Mouse (Mus musculus) heart, postnatal 36 days (tissue): ENCODE measurements around the gene Lama4. TPM values are rescaled to one million over a fixed set of nuclear protein-coding genes. Genes with fewer than 3 reads are reported as not detected.

Experiments
- DNase-seq, 2 experiments: peaks; one replicate each; pipeline ENCODE4 v3.0.0; 2021 to 2022
- intact Hi-C: fragments of 180-260 bp; cut with DNase I; formaldehyde crosslinking; loops from one replicate; pipeline ENCODE4 v1.15.1; 2025
- total RNA-seq, 2 experiments: library from RNA; stranded (reverse); gene quantifications; 2 replicates each; pipeline ENCODE4 v1.2.3; 2021

The Lama4 gene
- total RNA-seq: 10 to 100 TPM; 65.8 to 75.2 TPM

DNA sequence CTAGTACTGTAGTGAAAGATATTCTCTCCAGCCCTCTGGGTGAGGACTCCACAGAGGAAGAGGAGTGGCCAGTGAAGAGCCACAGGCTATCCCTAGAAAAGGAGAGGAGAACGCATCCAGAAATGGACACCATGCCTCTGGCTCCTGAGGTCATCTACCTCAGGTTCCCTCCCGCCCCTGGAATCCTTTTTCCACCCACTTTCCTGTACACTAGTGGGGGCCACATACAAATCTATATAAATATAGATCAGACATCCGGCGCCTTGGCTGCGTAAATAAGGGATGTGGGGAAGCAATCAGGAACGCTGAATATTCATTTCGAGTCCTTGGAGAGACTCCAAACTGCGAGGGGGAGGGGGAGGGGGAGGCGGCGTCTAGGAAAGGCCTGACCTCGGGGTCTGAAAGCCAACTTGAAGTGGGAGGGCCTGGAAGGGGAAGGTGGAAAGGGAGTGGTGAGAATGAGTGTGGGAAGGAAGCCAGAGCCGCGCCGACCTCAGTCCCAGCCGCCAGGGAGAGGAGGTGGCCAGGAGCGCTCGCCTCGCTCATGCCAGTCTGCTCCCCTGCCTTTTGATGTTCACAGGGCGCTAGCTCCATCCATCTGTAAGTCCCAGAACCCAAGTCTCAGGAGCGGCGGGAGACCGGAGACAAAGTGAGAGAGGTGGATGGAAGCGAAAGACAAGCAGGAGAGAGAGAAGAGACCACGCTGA is at the start of gene Lama4:
Gene Lama4, plus strand, starts transcription at position 441 of the 707 bp plus-strand sequence.
- intact Hi-C loops: loop anchor here (5.0 kb wide), 2 partner anchors 42 to 62 kb away; no protein-coding TSS in a partner anchor
- DNase-seq: peak; percentile 82 to 84

DNA sequence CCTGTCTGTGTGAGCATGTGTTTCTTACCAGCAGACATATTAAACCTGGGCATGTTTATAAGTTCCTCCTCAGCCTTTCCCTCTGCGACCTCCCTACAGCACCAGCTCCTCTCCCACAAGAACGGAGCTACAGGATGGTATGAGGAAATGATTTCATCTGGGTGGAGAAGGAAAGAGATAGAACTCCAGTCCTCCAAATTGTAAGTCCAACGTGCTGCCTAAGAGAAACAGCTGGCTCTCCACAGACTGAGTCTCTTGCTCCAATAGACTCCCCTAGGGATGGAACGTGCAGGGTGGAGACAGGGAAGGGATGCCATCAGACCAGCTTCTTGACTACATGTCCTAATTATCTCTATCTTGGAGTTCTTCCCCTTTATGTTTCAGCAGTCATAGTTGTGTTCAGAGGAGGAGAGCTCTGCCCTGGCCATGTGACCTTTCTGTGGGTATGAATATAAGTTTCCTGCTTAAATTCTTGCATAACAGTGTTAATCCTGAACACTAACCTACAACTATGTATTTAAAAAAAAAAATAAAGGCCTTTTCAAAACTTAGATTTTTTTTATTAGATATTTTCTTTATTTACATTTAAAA is 49.2 kb upstream of the Lama4 start:
- intact Hi-C loops: loop anchor here (5.0 kb wide), 1 partner anchor 46 kb away; no protein-coding TSS in a partner anchor
- peak in 1 of 2 experiments; percentile 30 for DNase-seq

DNA sequence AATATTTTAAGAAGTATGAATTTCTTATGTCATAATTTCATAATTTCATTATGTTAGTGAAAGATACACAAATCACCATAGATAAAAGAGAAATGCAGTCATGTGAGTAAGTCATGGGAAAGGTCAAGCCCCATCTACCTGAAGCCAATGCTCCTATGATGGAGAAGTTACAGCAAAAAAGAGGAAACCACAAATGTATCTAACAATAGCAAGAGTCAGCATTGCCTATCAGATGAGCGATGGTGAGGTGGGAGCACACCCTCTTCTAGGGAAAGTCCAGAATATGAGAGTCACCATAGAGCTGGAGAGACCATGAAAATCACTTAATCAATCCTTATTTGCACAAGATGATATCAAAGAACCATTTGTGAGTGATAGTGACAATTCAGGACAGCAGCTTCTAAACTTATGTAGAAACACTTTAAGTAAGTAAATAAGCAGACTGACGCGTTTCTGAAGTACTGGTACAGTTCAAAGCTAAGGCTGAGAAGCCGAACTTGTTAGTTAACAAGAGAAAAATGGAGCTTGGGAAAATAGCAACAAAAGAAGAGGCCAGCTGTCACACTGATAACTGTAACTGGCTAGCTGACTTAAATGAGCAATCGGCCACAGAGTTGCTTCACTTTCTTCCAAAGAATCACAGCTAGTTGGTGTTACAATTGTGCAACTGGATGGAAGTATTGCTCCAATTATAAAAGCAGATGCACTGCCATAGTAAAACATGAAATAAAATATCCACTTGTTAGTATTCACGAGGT is 36.2 kb upstream of the Lama4 start:
- DNase-seq: no peak
- intact Hi-C loops: no loop called here

DNA sequence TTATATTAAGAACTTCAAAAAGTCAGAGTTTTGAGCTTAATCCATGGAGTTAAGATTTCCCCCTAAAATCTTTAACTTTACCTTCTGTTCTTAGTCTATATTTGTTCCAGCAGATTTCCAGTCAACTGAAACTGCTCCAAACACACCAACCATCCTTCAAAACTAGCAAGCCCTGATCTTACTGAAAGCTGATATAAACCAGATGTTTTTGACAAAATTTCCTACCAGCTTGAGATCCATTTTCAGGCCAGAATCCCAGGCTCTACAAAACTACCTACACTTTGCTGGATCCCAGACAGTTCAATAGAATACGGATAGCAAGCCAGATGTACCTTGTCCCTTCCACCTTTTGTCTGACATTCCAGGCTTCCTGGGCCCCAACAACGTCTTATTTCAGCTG is 20.6 kb upstream of the Lama4 start:
- intact Hi-C loops: no loop called here
- no peak for DNase-seq

DNA sequence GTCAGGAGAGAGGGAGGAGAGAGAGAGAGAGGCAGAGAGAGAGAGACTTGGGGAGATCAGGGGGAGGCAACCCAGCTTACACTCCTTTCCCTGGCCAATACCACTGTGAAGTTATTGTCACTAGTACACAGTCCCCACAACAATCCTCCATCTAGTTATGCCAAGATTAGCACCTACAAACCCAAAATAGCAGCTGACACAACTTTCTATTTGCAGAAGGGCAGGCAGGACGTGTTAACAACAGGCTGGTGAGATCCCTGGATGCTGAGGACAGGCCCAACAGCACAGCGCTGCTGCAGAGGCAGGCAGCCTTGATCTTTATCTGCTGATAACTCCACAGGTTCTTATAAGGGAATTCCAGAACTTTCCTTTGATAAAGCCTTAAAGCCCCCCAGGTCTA is 3.4 kb upstream of the Lama4 start:
- intact Hi-C loops: loop anchor here (5.0 kb wide), 1 partner anchor 45 kb away; no protein-coding TSS in a partner anchor
- no peak for DNase-seq

DNA sequence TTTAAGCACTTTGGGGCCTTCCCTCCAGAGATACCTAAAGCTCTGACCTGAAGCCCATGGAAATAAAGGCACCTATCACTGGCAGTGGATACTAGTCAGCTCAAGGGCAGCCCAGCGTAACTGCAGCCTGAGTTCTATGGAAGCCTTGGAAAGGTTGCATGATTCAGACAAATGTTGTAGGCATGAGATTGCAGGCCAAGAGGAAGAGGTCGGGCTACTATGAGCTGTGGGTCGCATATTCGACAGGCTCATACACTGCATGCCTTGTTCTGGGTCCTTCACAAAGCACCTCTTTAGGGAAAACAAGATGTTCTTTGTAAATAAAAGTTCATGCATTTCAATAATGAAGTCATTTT is 618 bp upstream of the Lama4 start:
- DNase-seq: no peak
- intact Hi-C loops: loop anchor here (5.0 kb wide), 3 partner anchors 43 to 63 kb away; no protein-coding TSS in a partner anchor

DNA sequence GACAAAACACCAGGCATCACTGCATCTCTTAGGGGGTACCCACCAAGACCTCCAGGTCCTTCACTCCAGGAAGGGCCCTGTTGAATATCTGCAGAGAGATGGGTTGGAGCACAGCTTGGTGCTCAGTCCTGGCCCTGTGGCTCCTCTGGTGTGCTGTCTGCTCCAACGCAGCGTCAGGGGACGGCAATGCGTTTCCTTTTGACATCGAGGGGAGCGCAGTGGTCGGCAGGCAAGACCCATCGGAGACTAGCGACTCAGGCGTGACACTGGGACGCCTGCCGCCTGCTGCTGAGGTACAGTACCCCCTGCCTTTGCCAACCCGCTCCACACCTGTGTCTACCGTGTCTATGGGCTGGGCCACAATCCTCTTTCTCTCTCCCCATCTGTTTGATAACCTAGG is 542 bp downstream of the Lama4 start:
- peak; percentile 53 to 60 for DNase-seq
- intact Hi-C loops: loop anchor here (2.0 to 5.0 kb wide), 3 partner anchors 41 to 85 kb away; no protein-coding TSS in a partner anchor

DNA sequence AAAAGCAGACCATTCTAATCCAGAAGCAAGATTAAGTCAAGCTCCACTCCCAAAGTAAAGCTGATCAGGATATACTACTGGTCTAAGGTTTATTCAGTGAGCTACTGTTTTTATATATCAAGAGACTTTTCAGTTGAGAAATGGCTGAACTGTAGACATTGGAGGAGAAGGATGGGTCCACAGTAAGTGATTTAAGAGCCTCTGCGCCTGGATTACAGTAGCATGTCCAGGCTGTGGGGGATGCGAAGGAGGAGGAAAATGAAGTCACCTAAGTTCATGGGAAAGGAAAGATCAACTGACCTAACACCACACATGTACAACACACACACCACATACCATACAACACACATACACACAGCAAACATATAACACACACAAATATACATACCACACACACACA is 1.3 kb downstream of the Lama4 start:
- no peak for DNase-seq
- intact Hi-C loops: loop anchor here (2.0 to 5.0 kb wide), 3 partner anchors 41 to 86 kb away; no protein-coding TSS in a partner anchor

DNA sequence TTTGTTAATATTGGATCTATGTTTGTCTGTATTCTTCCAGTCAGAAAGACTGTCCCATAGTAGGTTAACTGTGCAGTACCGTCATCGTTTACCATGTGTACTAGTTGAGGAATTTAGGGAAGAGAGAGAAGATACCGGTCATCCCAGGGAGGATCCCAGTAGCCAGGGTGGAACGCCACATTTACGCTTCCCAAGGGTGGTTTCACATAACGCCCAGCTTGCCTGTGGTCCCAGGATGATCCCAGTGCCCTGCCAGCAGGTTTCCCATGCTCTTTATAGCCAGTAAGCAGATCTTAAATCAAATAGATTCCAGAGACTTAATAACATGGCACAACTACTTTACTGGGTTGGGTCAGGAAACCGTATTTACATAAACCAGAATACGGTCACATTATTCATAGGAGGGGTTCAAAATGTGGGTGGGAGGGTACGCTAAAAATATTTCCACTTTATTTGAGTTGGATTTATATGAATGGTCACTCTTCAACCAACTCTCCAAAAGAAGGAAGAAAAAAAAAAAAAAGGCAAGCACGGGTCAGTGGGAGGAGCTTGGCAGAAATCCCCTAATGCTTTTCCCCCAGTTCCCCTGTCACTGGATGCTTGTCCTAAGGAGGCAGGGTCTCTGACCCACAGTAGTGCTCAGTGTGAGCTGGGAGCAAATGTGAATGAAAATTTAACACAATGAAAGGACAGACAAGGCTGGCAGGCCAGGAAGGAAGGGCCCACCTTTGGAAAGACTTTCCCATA is 3.2 kb downstream of the Lama4 start:
- DNase-seq: no peak
- intact Hi-C loops: loop anchor here (5.0 kb wide), 2 partner anchors 39 to 59 kb away; no protein-coding TSS in a partner anchor

DNA sequence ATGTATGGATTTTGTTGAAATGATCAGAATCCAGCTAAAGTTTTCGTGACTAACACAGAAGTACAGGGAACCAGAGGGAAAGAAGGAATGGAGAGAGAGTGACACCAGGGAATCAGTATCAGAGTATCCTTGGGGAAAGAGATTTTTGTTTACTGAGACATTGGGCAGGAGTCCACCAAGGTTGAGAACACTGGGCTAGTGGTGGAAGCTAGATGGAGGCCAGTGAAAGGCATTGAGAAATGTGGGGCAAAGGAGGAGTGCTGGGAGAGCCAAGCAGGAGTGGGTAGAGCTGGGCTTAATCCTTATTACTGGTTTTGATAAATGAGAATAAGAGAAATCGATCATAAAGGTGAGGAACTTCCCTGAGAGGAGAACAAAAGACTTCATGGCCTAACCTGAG is 4.2 kb downstream of the Lama4 start:
- DNase-seq: no peak
- intact Hi-C loops: loop anchor here (5.0 kb wide), 2 partner anchors 38 to 58 kb away; no protein-coding TSS in a partner anchor

DNA sequence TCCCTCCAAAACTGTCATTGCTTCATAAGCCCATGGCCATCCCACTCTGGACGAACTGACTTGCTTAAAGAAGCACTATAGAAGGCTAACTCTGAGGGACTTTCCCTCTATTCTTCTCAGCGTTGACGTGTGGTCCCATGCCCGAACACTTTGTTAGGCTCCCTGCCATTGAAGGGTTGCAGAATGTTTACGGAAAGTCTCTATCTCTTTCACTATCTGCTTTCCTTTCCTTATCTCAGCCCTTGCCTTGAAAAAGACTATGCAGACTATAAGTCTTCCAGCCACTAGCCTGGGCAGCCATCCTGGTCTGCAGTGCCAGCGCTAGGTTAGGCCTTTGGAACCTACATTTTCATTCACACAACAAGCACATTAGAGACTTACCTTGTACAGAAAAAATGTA is 4.7 kb downstream of the Lama4 start:
- no peak for DNase-seq
- intact Hi-C loops: loop anchor here (5.0 kb wide), 2 partner anchors 37 to 57 kb away; no protein-coding TSS in a partner anchor

DNA sequence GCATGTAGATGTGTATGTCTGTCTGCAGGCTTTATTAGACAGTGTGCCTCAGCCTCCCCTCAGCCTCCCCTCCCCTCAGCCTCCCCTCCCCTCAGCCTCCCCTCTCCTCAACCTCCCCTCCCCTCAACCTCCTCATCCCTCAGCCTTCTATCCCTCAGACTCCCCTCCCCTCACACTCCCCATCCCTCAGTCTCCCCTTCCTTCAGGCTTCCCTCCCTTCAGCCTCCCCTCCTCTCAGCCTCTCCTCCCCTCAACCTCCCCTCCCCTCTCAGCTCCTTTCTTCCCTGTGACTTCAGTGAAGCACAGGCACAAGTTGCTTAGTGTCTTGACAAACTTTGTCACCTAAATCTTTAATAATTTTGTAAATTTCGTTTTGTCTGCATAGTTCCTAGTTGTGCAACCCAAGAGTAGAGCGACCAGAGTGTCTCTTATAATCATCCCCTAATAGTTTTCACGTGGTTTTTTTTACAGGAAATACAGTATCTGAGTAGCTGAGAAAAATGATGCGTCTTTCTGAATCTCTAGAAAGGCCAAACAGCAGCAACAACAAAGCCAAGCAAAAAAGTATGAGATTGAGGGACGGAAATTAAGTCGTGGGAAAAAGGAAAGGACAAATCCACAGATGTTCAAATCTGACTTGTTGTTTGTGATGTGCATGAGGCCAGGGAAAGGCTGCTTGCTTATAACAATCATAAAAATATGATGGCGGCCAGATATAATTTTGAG is 7.1 kb downstream of the Lama4 start:
- DNase-seq: no peak
- intact Hi-C loops: no loop called here

DNA sequence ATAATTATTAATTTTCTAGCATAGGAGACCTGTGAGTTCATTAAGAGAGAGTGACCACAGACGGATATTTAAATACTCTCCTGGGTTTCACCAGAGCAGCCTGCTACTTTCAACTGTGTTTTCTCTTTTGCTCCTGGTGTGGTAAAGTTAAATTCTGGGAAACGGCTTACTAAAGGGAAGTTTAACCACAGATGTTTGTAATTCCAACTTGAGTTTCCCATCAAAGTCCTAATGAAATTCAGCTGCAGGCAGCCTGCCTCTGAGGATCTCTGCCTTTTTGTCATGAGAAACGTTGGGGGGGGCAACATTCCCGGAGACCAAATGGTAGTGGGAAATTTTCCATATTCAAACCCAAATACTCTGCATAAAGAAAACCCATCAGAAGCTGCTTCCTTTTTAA is 7.7 kb downstream of the Lama4 start:
- intact Hi-C loops: no loop called here

DNA sequence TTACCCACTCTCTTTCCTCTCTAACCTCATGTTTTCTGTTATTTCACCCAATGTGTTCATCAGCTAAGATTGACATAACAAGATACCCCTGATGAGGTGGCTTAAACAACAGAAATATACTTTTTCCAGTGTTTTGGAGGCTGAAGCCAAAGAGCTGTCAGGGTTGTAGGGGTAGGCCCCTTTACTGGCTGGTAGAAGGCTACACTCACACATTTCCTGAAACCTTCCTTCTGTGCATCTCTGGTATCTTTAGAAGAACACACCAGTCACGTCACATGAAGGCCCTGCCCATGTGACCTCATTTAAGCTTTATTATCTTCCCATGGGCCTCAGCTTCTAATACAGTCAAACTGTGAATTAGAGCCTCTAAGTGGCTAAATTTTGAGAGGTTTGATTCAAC is 12.9 kb downstream of the Lama4 start:
- DNase-seq: no peak
- intact Hi-C loops: no loop called here

More for the DNA sequence above, 7.7 kb downstream of the Lama4 start:
- DNase-seq: no peak

DNA sequence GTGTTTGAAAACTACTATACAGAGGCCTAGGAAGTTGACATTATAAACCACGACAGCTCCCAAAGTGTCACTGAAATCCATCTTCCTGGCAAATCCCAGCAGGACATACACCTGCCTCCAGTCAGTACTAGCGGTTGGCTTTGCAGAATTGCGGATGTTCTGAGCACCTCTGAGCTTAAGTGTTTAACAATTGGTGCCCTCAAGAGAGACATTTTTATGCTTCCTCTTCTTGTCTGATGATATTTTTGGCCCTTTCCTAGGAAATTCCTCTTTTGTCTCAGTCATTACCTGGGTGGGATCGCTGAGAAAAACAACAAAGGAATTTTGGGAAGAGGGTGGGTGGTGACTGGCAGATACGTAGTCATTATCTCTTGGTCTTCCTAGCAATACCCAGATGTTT is 14.4 kb downstream of the Lama4 start:
- DNase-seq: no peak
- intact Hi-C loops: loop anchor here (5.0 kb wide), 1 partner anchor 97 kb away; no protein-coding TSS in a partner anchor

DNA sequence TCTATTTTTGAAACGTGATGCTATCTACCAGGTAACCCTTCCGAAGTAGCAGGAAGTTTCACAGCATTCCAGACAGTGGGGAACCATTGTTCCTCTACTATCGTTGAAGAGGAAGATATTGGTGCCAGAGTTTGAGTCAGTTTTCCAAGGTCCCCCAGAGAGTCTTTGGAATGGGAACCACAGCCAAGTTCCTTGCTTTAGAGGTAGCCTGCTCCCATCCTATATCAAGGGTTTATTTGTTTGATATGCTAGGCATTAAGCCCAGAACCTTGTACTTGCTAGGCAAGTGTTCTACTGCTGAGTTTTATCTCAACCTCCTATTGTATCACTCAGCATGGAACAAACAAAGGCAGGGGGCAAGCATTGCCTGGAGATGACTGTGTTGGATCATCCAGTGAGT is 15.7 kb downstream of the Lama4 start:
- DNase-seq: no peak
- intact Hi-C loops: loop anchor here (5.0 kb wide), 1 partner anchor 99 kb away; no protein-coding TSS in a partner anchor

DNA sequence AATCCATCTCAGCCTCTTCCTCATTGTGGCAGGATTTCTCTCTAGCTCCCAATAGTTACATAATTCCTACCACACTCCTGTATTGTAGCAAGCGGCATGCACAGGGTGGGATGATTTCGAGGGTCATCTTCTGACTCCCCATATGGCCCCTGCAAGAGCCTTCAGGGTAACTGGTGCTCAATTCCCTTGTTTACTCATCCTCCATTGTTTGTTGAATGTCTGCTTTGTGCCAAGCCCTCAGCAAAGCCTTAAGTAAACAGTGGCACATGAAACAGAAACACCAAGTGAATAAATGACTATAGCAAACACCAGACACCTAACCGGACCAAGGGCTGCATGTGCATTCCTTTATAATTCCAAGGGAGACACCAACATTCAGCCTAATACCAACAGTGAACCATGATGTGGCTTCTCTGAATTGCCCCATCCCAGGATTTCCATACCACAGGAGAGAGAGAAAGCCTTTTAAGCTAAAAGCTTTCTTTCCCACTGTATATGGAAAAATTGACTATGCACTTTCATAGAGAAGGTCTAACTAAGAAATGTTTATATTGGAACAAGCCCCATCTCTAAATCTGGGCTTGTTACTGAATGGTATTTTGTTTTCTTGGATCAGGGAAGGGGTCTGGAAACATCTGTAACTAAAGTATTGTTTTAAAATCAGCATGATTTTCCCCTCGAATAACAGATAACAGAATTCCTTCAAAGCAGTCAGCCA is 19.2 kb downstream of the Lama4 start:
- no peak for DNase-seq
- intact Hi-C loops: loop anchor here (5.0 kb wide), 1 partner anchor 102 kb away; no protein-coding TSS in a partner anchor

DNA sequence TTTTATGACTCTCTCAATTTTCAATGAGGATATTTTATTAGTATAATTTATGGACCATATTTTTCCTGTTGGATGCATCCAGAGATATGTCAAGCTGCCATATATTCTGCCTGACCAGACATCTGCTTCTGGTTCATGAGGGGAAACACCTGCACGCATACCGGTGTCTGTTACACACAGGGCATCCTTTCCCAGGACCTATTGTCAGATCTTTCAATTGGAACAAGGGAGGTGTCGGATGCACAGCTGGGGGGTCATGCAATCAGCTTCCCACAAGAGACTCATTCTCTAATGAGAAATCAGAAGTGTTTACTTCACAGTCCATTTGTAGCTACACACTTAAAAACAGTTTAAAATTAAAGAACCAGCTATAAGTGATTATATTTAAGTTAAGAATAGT is 20.7 kb downstream of the Lama4 start:
- no peak for DNase-seq
- intact Hi-C loops: no loop called here

DNA sequence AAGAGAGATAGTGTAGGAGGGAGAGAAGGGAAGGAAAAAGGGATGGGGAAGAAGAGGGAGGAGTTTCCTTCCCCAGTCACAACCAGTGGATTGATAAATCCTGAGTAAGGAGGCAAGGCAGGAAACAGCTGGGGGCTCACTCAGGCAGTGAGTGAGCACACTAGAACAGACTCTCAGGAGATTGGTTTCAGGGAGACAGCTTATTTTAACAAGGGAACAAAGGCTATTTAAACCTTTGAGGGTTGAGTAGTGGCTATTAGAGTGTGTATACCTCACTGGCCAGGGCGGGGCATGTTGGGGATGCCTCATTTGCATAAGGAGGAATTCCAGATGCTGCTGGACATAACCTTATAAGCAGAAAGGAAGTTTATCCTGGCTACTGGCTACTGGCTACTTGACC is 27.5 kb downstream of the Lama4 start:
- intact Hi-C loops: no loop called here
- DNase-seq: no peak
